Mouse (Mus musculus) midbrain, postnatal 0 days (tissue): ENCODE data around the gene Rere. TPM values are rescaled to one million over a fixed set of nuclear protein-coding genes. Genes with fewer than 3 reads are reported as not detected.

Experiments
- ATAC-seq: fragments of 200-750 bp; cut with Nextera tagmentation; 2 replicates; pipeline ENCODE4 v1.8.0; 2017; ENCODE audit warnings: moderate number of reproducible peaks, mild to moderate bottlenecking, moderate TSS enrichment, moderate library complexity; ENCODE audit not compliant: low FRiP score
- DNase-seq: peaks from one replicate; pipeline ENCODE4 v3.0.0-alpha.2; 2015; ENCODE audit warnings: low spot score
- H3K27ac ChIP-seq: fragments of 300-500 bp; sonication (generic); 2 replicates; pipeline ENCODE4 v1.5.1; 2014; ENCODE audit warnings: low read depth, mild to moderate bottlenecking, low read length, mixed read lengths
- H3K27me3 ChIP-seq: fragments of 300-500 bp; sonication (generic); 2 replicates; pipeline ENCODE4 v1.6.1; 2014; ENCODE audit warnings: low read length, control low read depth, mixed read lengths; ENCODE audit not compliant: insufficient read depth
- H3K36me3 ChIP-seq: fragments of 300-500 bp; sonication (generic); 2 replicates; pipeline ENCODE4 v1.6.1; 2014; ENCODE audit warnings: low read length, control low read depth, mixed read lengths; ENCODE audit not compliant: insufficient read depth
- H3K4me1 ChIP-seq: fragments of 300-500 bp; sonication (generic); 2 replicates; pipeline ENCODE4 v1.6.1; 2014; ENCODE audit warnings: mild to moderate bottlenecking, control low read depth, antibody characterized with exemption, low read length, mixed read lengths; ENCODE audit not compliant: insufficient read depth
- H3K4me2 ChIP-seq: fragments of 300-500 bp; sonication (generic); 2 replicates; pipeline ENCODE4 v1.6.1; 2014; ENCODE audit warnings: low read depth, mild to moderate bottlenecking, low read length, mixed read lengths; ENCODE audit not compliant: poor library complexity, severe bottlenecking
- H3K4me3 ChIP-seq: fragments of 300-500 bp; sonication (generic); 2 replicates; pipeline ENCODE4 v1.5.1; 2014; ENCODE audit warnings: low read depth, mild to moderate bottlenecking, low read length, moderate library complexity
- H3K9ac ChIP-seq: fragments of 300-500 bp; sonication (generic); replicated peaks from 2 replicates; pipeline ENCODE4 v1.6.1; 2014; ENCODE audit warnings: mild to moderate bottlenecking, low read length, moderate library complexity, mixed read lengths; ENCODE audit not compliant: poor library complexity, severe bottlenecking
- H3K9me3 ChIP-seq: fragments of 300-500 bp; sonication (generic); 2 replicates; pipeline ENCODE4 v1.6.1; 2016; ENCODE audit warnings: low read length, control low read depth
- CTCF ChIP-seq: IDR thresholded peaks from 2 replicates; pipeline ENCODE4 v1.5.1; 2016; ENCODE audit warnings: antibody characterized with exemption, mild to moderate bottlenecking
- WGBS: fragments of 180-500 bp; shearing (Covaris S2); extraction: QIAGEN DNeasy Blood & Tissue Kit; methylation state at CpG from one replicate; pipeline ENCODE4 v1.1.7; 2014; 5-methylcytosine and 5-hydroxymethylcytosine counted together
- polyA plus RNA-seq: library from polyadenylated mRNA; unstranded; fragments of >200 nt; fragmentation: Nextera tagmentation; extraction: Ambion mirVana; gene quantifications from 2 replicates; pipeline ENCODE4 v1.2.1, GENCODE M21; 2015
- total RNA-seq: library from RNA; depleted of rRNA; stranded (reverse); fragments of >200 nt; gene quantifications from 2 replicates; pipeline ENCODE4 v1.2.3, GENCODE M21; 2014

Rere gene
- total and polyA plus RNA-seq, 2 experiments from 2014 or later: 22.7 to 36.8 TPM

GRCm38 (mm10) chr4:150615251-150616028, 334.0 kb downstream of the Rere start:
- H3K27ac ChIP-seq: 0 out of 2 replicates have a peak overlapping the region, but pooled peaks have one; percentile 3
- no peak for ATAC-seq

GRCm38 (mm10) chr4:150616029-150616420, 334.6 kb downstream of the Rere start:
- no peak overlapping the region for H3K4me2 ChIP-seq
- 72% methylated on average over 13 of the region's 13 CpGs for WGBS
- DNase-seq: peak; percentile 53
- peaks cover 88% of the 10 kb centered on the region for H3K36me3 ChIP-seq
- H3K4me3 ChIP-seq: no peak overlapping the region
- no peaks in the 10 kb centered on the region for H3K9me3 ChIP-seq
- H3K27ac ChIP-seq: no peak overlapping the region
- TF ChIP-seq CTCF: no peak
- ATAC-seq: no peak
- H3K4me1 ChIP-seq: no peaks in the 10 kb centered on the region
- no peaks in the 10 kb centered on the region for H3K27me3 ChIP-seq
- H3K9ac ChIP-seq: no peak overlapping the region

More at GRCm38 (mm10) chr4:150615251-150616028, 334.0 kb downstream of the Rere start:
- Histone ChIP-seq H3K4me2 (no peak overlapping the region), H3K4me1 (no peaks in the 10 kb centered on the region), H3K4me3 (no peak overlapping the region), H3K9ac (no peak overlapping the region), H3K27me3 (no peaks in the 10 kb centered on the region), H3K9me3 (no peaks in the 10 kb centered on the region), H3K36me3 (peaks cover 91% of the 10 kb centered on the region)
- WGBS: 91% methylated on average over 12 of the region's 12 CpGs
- no peak for DNase-seq
- TF ChIP-seq CTCF: no peak

- Histone ChIP-seq H3K4me2 (no peak overlapping the region), H3K27ac (no peak overlapping the region), H3K4me3 (no peak overlapping the region), H3K27me3 (no peaks in the 10 kb centered on the region), H3K9ac (no peak overlapping the region), H3K4me1 (no peaks in the 10 kb centered on the region), H3K36me3 (peaks cover 81% of the 10 kb centered on the region), H3K9me3 (no peaks in the 10 kb centered on the region)
- no peak for TF ChIP-seq CTCF
- ATAC-seq (no peak), DNase-seq (no peak)
- WGBS: 95% methylated on average over 20 of the region's 20 CpGs
Observed at GRCm38 (mm10) chr4:150616841-150617240, 335.4 kb downstream of the Rere start.

DNA sequence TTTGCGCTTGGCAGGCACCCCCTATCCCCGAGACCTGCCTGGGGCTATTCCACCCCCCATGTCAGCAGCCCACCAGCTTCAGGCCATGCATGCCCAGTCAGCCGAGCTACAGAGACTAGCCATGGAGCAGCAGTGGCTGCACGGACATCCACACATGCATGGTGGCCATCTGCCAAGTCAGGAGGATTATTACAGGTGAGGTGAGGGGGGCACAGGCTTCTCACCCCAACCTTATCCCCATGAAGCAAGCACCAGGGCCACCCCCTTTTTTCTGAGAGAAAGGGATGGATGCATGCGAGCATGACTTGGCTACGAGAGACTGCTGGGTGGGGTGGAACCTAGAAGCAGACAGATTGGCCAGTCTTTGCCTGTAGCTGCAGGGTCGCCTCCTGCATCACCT, 337.6 kb downstream of the Rere start:
- TF ChIP-seq CTCF: no peak
- ATAC-seq: no peak
- H3K9ac ChIP-seq: no peak overlapping the region

DNA sequence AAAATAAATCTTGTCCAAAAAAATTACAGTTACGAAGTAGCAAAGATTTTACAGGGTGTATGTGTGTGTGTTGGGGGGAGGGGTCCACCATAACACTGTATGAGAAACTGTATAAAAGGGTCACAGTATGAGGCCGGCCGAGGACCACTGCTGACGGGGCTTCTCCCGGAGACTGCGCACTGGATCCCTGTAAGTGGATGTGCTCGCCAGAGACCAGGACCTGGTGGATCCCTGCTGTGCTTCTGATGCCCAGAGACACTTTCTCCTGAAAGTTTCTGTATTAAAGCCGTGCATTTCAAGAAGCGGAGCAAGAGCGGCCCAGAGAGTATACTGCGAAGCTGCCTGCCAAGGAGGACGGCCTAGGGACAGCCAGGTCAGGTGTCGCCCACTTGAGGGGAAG, 341.2 kb downstream of the Rere start:
- DNase-seq (no peak), ATAC-seq (no peak)
- H3K9ac ChIP-seq: no peak overlapping the region
- WGBS: 86% methylated on average over 13 of the region's 13 CpGs
- no peak for TF ChIP-seq CTCF
- no peak overlapping the region for H3K4me2 ChIP-seq
- H3K4me3 ChIP-seq: no peak overlapping the region
- H3K27me3 ChIP-seq: no peaks in the 10 kb centered on the region
- H3K36me3 ChIP-seq: peaks cover 25% of the 10 kb centered on the region
- H3K4me1 ChIP-seq: no peaks in the 10 kb centered on the region
- H3K27ac ChIP-seq: no peak overlapping the region
- no peaks in the 10 kb centered on the region for H3K9me3 ChIP-seq

More for the DNA sequence above, 337.6 kb downstream of the Rere start:
- no peaks in the 10 kb centered on the region for H3K9me3 ChIP-seq
- H3K4me1 ChIP-seq: no peaks in the 10 kb centered on the region
- no peak overlapping the region for H3K4me2 ChIP-seq
- 79% methylated on average over 7 of the region's 7 CpGs for WGBS
- H3K27ac ChIP-seq: no peak overlapping the region
- no peak overlapping the region for H3K4me3 ChIP-seq
- no peak for DNase-seq
- peaks cover 61% of the 10 kb centered on the region for H3K36me3 ChIP-seq
- H3K27me3 ChIP-seq: no peaks in the 10 kb centered on the region

DNA sequence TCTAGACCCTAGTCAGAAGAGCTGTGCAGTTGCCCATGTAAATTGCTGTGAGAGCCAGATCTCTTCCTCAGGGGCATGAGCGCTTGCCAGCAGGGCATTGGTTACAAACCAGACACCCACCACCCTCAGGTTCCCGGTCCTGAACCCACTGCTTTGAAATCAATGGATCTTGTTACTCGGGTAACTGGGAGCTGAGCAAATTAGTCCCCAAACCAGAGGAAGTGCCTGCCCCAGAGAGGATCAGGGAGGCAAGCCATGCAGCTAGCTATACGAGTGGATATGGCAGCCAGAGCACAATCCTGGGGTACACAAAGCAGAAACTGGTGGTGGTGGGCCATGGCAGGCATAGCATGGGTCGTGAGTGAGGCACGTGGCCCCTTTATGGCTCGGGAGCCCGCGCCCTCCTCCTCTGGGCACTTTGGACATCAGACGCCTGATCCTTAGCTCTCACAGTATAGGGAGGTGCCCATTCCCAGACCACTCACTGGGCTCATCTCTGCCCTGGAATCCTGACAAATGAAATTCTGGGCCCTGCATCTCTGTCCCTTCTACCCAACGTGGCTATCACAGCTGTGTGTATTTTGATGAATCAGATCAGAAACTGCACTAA, 342.9 kb downstream of the Rere start:
- no peak for ATAC-seq

More for the DNA sequence above, 342.9 kb downstream of the Rere start:
- H3K27ac ChIP-seq: no peak overlapping the region
- peaks cover 9% of the 10 kb centered on the region; the same call in 1 of the 2 replicates for H3K36me3 ChIP-seq
- H3K4me3 ChIP-seq: no peak overlapping the region
- 64% methylated on average over 11 of the region's 11 CpGs for WGBS
- no peak for DNase-seq
- no peaks in the 10 kb centered on the region for H3K4me1 ChIP-seq
- H3K4me2 ChIP-seq: no peak overlapping the region
- H3K27me3 ChIP-seq: no peaks in the 10 kb centered on the region
- H3K9ac ChIP-seq: no peak overlapping the region
- no peaks in the 10 kb centered on the region for H3K9me3 ChIP-seq
- no peak for TF ChIP-seq CTCF
